Mouse (Mus musculus) cortical plate, adult 2 months (tissue): Measurements from ENCODE around the gene Hmgcl.

Experiments used
- CTCF ChIP-seq: fragments of 200-500 bp; IDR thresholded peaks from 2 replicates; pipeline ENCODE4 v1.5.1; 2011; ENCODE audit warnings: mild to moderate bottlenecking, control low read depth, low read length; ENCODE audit not compliant: insufficient read depth; ENCODE audit errors: extremely low read depth
- POLR2A ChIP-seq: fragments of 200-500 bp; IDR thresholded peaks from 2 replicates; pipeline ENCODE4 v1.6.1; 2011; ENCODE audit warnings: mild to moderate bottlenecking, low read length, control low read depth; ENCODE audit not compliant: insufficient read depth; ENCODE audit errors: extremely low read depth

DNA sequence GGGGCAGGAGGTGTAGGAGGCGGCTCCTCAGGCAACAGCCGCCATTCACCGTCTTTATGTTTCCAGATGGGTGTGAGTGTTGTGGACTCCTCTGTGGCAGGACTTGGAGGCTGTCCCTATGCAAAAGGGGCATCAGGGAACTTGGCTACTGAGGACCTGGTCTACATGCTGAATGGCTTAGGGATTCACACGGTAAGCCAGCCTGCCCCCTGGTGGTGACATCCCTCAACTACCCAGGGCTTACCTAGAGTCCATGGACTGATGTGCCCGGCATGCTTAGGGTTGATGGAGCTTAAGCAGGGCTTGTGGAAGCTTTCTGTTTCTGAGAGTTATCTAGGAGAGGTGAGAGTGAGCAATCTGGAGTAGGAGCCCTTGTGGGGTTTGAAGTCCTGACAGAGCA is 14.5 kb downstream of the Hmgcl start:
- TF ChIP-seq POLR2A, result no peak
- TF ChIP-seq CTCF, result peak; percentile 96
